Mouse (Mus musculus) kidney, postnatal 0 days (tissue): ENCODE measurements around the gene Cdc42bpa. TPM values are rescaled to one million over a fixed set of nuclear protein-coding genes. Genes with fewer than 3 reads are reported as not detected.

Experiments used
- ATAC-seq: fragments of 200-750 bp; cut with Nextera tagmentation; replicated peaks from 2 replicates; pipeline ENCODE4 v1.8.0; 2017; ENCODE audit warnings: low read depth, moderate number of reproducible peaks, moderate TSS enrichment, moderate library complexity; ENCODE audit not compliant: low FRiP score
- DNase-seq: peaks from one replicate; pipeline ENCODE4 v3.0.0-alpha.2; 2016; ENCODE audit warnings: low spot score
- H3K27ac ChIP-seq: fragments of 300-500 bp; sonication (generic); 2 replicates; pipeline ENCODE4 v1.5.1; 2014; ENCODE audit warnings: mild to moderate bottlenecking
- H3K27me3 ChIP-seq: fragments of 300-500 bp; sonication (generic); 2 replicates; pipeline ENCODE4 v1.6.1; 2014; ENCODE audit warnings: low read length, mixed read lengths; ENCODE audit not compliant: insufficient read depth
- H3K36me3 ChIP-seq: fragments of 300-500 bp; sonication (generic); 2 replicates; pipeline ENCODE4 v1.6.1; 2014; ENCODE audit warnings: low read length, mixed read lengths; ENCODE audit not compliant: insufficient read depth
- H3K4me1 ChIP-seq: fragments of 300-500 bp; sonication (generic); replicated peaks from 2 replicates; pipeline ENCODE4 v1.6.1; 2014; ENCODE audit warnings: antibody characterized with exemption, low read length, mixed read lengths; ENCODE audit not compliant: insufficient read depth
- H3K4me2 ChIP-seq: fragments of 300-500 bp; sonication (generic); 2 replicates; pipeline ENCODE4 v1.6.1; 2014; ENCODE audit warnings: mild to moderate bottlenecking, low read length, moderate library complexity, mixed read lengths
- H3K4me3 ChIP-seq: fragments of 300-500 bp; sonication (generic); replicated peaks from 2 replicates; pipeline ENCODE4 v1.5.1; 2014; ENCODE audit warnings: low read depth, low read length
- H3K9ac ChIP-seq: fragments of 300-500 bp; sonication (generic); 2 replicates; pipeline ENCODE4 v1.6.1; 2014; ENCODE audit warnings: low read depth, low read length
- H3K9me3 ChIP-seq: fragments of 300-500 bp; sonication (generic); replicated peaks from 2 replicates; pipeline ENCODE4 v1.6.1; 2016; ENCODE audit warnings: low read length, inconsistent platforms, mixed read lengths
- CTCF ChIP-seq: IDR thresholded peaks from 2 replicates; pipeline ENCODE4 v1.5.1; 2016; ENCODE audit warnings: antibody characterized with exemption, low read depth, mild to moderate bottlenecking, moderate library complexity
- WGBS: fragments of 180-500 bp; shearing (Covaris S2); extraction: QIAGEN DNeasy Blood & Tissue Kit; methylation state at CpG from one replicate; pipeline ENCODE4 v1.1.7; 2014; 5-methylcytosine and 5-hydroxymethylcytosine counted together
- polyA plus RNA-seq: library from polyadenylated mRNA; unstranded; fragments of >200 nt; fragmentation: Nextera tagmentation; extraction: Ambion mirVana; gene quantifications from 2 replicates; pipeline ENCODE4 v1.2.1, GENCODE M21; 2015

The Cdc42bpa gene
- polyA plus RNA-seq, 1 experiment from 2014 or later: 15.8 TPM

GRCm38 (mm10) chr1:180194048-180194447 is 233.8 kb downstream of the Cdc42bpa start:
- H3K27ac ChIP-seq: no peak overlapping the region
- 89% methylated on average over 9 of the region's 9 CpGs for WGBS
- H3K4me2 ChIP-seq: no peak overlapping the region
- ATAC-seq (no peak), DNase-seq (no peak)
- H3K9me3 ChIP-seq: no peaks in the 10 kb centered on the region
- H3K9ac ChIP-seq: no peak overlapping the region
- H3K36me3 ChIP-seq: no peaks in the 10 kb centered on the region
- H3K27me3 ChIP-seq: no peaks in the 10 kb centered on the region
- 0 out of 2 replicates have a peak, but pooled peaks cover 3% of the 10 kb centered on the region for H3K4me1 ChIP-seq
- no peak overlapping the region for H3K4me3 ChIP-seq
- TF ChIP-seq CTCF: no peak

- DNase-seq: peak; percentile 89
- Histone ChIP-seq H3K9ac (peak overlapping the region; percentile 71), H3K27me3 (no peaks in the 10 kb centered on the region), H3K4me3 (peak overlapping the region; percentile 61), H3K36me3 (no peaks in the 10 kb centered on the region), H3K4me2 (peak overlapping the region; percentile 96), H3K4me1 (0 out of 2 replicates have a peak, but pooled peaks cover 3% of the 10 kb centered on the region), H3K27ac (peak overlapping the region; percentile 80), H3K9me3 (no peaks in the 10 kb centered on the region)
- no peak for TF ChIP-seq CTCF
- WGBS: 19% methylated on average over 9 of the region's 9 CpGs
- peak; percentile 61 for ATAC-seq
These were observed 234.7 kb downstream of the Cdc42bpa start for GRCm38 (mm10) chr1:180194781-180195471.

GRCm38 (mm10) chr1:180195703-180196381 is 235.6 kb downstream of the Cdc42bpa start:
- no peaks in the 10 kb centered on the region for H3K9me3 ChIP-seq
- WGBS: 2% methylated on average over 57 of the region's 57 CpGs
- no peaks in the 10 kb centered on the region for H3K36me3 ChIP-seq
- no peaks in the 10 kb centered on the region for H3K27me3 ChIP-seq
- TF ChIP-seq CTCF: no peak
- peak overlapping the region; percentile 96 for H3K4me2 ChIP-seq
- 0 out of 2 replicates have a peak, but pooled peaks cover 3% of the 10 kb centered on the region for H3K4me1 ChIP-seq
- H3K9ac ChIP-seq: peak overlapping the region; percentile 71
- peak; percentile 100 for ATAC-seq
- peak overlapping the region; percentile 80 for H3K27ac ChIP-seq
- H3K4me3 ChIP-seq: peak overlapping the region; percentile 61
- DNase-seq: peak; percentile 98

GRCm38 (mm10) chr1:180196508-180196907 is 236.2 kb downstream of the Cdc42bpa start:
- DNase-seq (no peak), ATAC-seq (no peak)
- Histone ChIP-seq H3K9me3 (no peaks in the 10 kb centered on the region), H3K27me3 (no peaks in the 10 kb centered on the region), H3K4me2 (peak overlapping the region; percentile 96), H3K4me3 (no peak overlapping the region), H3K36me3 (no peaks in the 10 kb centered on the region), H3K4me1 (0 out of 2 replicates have a peak, but pooled peaks cover 3% of the 10 kb centered on the region), H3K9ac (0 out of 2 replicates have a peak overlapping the region, but pooled peaks have one; percentile 47), H3K27ac (no peak overlapping the region)
- no peak for TF ChIP-seq CTCF
- WGBS: 88% methylated on average over 9 of the region's 9 CpGs

GRCm38 (mm10) chr1:180197956-180198355 is 237.7 kb downstream of the Cdc42bpa start:
- DNase-seq: no peak
- no peak for ATAC-seq
- Histone ChIP-seq H3K4me2 (no peak overlapping the region), H3K27me3 (no peaks in the 10 kb centered on the region), H3K9ac (no peak overlapping the region), H3K4me3 (no peak overlapping the region), H3K36me3 (no peaks in the 10 kb centered on the region), H3K27ac (no peak overlapping the region), H3K9me3 (no peaks in the 10 kb centered on the region), H3K4me1 (0 out of 2 replicates have a peak, but pooled peaks cover 3% of the 10 kb centered on the region)
- WGBS: 80% methylated on average over 3 of the region's 3 CpGs
- TF ChIP-seq CTCF: no peak

GRCm38 (mm10) chr1:180198959-180199714 is 238.9 kb downstream of the Cdc42bpa start, which contains the start of gene Coq8a:
TSS of gene Coq8a (minus strand) at chr1:180199602.
- Histone ChIP-seq H3K4me2 (no peak within 1 kb of the TSS), H3K4me1 (0 out of 2 replicates have a peak, but pooled peaks cover 3% of the 10 kb centered on the region), H3K9ac (no peak within 1 kb of the TSS), H3K9me3 (no peaks in the 10 kb centered on the region), H3K27me3 (no peaks in the 10 kb centered on the region), H3K27ac (no peak within 1 kb of the TSS), H3K4me3 (no peak within 1 kb of the TSS), H3K36me3 (no peaks in the 10 kb centered on the region)
- no peak for TF ChIP-seq CTCF
- DNase-seq (no peak), ATAC-seq (no peak)
- WGBS: 57% methylated on average over 4 of the region's 4 CpGs
